Mouse (Mus musculus): ENCODE data around the gene Ptov1. TPM values are rescaled to one million over a fixed set of nuclear protein-coding genes. Genes with fewer than 3 reads are reported as not detected.
A peak's percentile ranks its signal among the peaks of the same experiment; 100 is the strongest.

The Ptov1 gene
- total and polyA plus RNA-seq, 3 experiments: 46.4 to 168 TPM; not detected in 1

GRCm38 (mm10) chr7:44849416-44850111, 20.0 kb downstream of the Ptov1 start:
- H3K79me2 ChIP-seq (ENCODE audit: control insufficient read depth, insufficient read depth, low read length, poor library complexity): peaks cover 28% of the 10 kb centered on the region
- H3K27ac ChIP-seq (ENCODE audit: control insufficient read depth, low read depth, low read length): peak overlapping the region; percentile 93
- peak overlapping the region; percentile 61 to 96 for H3K4me3 ChIP-seq (ENCODE audit: control insufficient read depth in 1 of 2, insufficient read depth in 1 of 2, low read depth in 2 of 2, low read length in 2 of 2)
- H3K4me1 ChIP-seq (ENCODE audit: control insufficient read depth in 1 of 2, insufficient read depth in 2 of 2, low read length in 2 of 2): peaks cover 0 to 13% of the 10 kb centered on the region in 2 experiments; a peak in 2 of 4 replicates
- H3K36me3 ChIP-seq (ENCODE audit: control insufficient read depth in 1 of 2, insufficient read depth in 2 of 2, low read length in 2 of 2): peaks cover 0 to 5% of the 10 kb centered on the region in 2 experiments; a peak in 1 of 4 replicates
- H3K9ac ChIP-seq (ENCODE audit: control insufficient read depth, low read depth, low read length, poor library complexity, severe bottlenecking): peak overlapping the region; percentile 96
- peak; percentile 96 for DNase-seq (ENCODE audit: low read depth, low spot score)
- H3K27me3 ChIP-seq (ENCODE audit: control insufficient read depth in 1 of 2, insufficient read depth in 2 of 2, low read length in 2 of 2): no peaks in the 10 kb centered on the region
- no peaks in the 10 kb centered on the region for H3K9me3 ChIP-seq (replicated peaks; ENCODE audit: insufficient read depth, low read length)
- TF ChIP-seq NRF1 (IDR thresholded peaks at IDR 0.05; ENCODE audit: insufficient read depth, low read depth, low read length, poor library complexity, severe bottlenecking): peak; percentile 62
- TF ChIP-seq CHD1 (IDR thresholded peaks at IDR 0.05; ENCODE audit: low read depth, low read length): no peak; the same call in 1 of the 2 replicates
- TF ChIP-seq POLR2A (IDR thresholded peaks at IDR 0.05; ENCODE audit: control insufficient read depth in 1 of 2, insufficient read depth in 1 of 2, low read depth in 1 of 2, low read length in 2 of 2, poor library complexity in 1 of 2): peak; percentile 45 to 56
- peak; percentile 94 for TF ChIP-seq MXI1 (IDR thresholded peaks at IDR 0.05; ENCODE audit: low read depth, low read length)
- TF ChIP-seq USF2 (IDR thresholded peaks at IDR 0.05; ENCODE audit: borderline replicate concordance in 1 of 2, insufficient read depth in 1 of 2, low read depth in 1 of 2, low read length in 2 of 2): no peak
- peak; percentile 13 for TF ChIP-seq NELFE (IDR thresholded peaks at IDR 0.05; ENCODE audit: low read depth, low read length)
- peak; percentile 78 for TF ChIP-seq KAT2A (conservative IDR thresholded peaks at IDR 0.05; ENCODE audit: low read depth, low read length)
- TF ChIP-seq BHLHE40 (IDR thresholded peaks at IDR 0.05; ENCODE audit: borderline replicate concordance, low read depth, low read length): peak; percentile 79
- TF ChIP-seq MYB (IDR thresholded peaks at IDR 0.05; ENCODE audit: low read depth, low read length): no peak; the same call in 1 of the 2 replicates
- no peak for TF ChIP-seq EP300 (IDR thresholded peaks at IDR 0.05; ENCODE audit: low read depth in 1 of 2, low read length in 2 of 2)
- TF ChIP-seq ELF1 (IDR thresholded peaks at IDR 0.05; ENCODE audit: low read depth, low read length): no peak
- peak; percentile 33; the same call in 1 of the 2 replicates for TF ChIP-seq TCF12 (IDR thresholded peaks at IDR 0.05; ENCODE audit: low read depth, low read length)
- TF ChIP-seq ZMIZ1 (IDR thresholded peaks at IDR 0.05; ENCODE audit: low read depth, low read length): peak; percentile 61; the same call in 1 of the 2 replicates
- TF ChIP-seq USF1 (IDR thresholded peaks at IDR 0.05; ENCODE audit: low read depth, low read length): peak; percentile 79
- TF ChIP-seq SIN3A (IDR thresholded peaks at IDR 0.05; ENCODE audit: low read length): peak; percentile 85; the same call in 1 of the 2 replicates
- TF ChIP-seq TAL1 (IDR thresholded peaks at IDR 0.05; ENCODE audit: low read length): no peak
- no peak for TF ChIP-seq GATA1 (IDR thresholded peaks at IDR 0.05; ENCODE audit: low read depth, low read length)
- peak; percentile 32 for TF ChIP-seq TBP (IDR thresholded peaks at IDR 0.05; ENCODE audit: low read depth, low read length)
- TF ChIP-seq MEF2A (IDR thresholded peaks at IDR 0.05; ENCODE audit: extremely low read depth, insufficient replicate concordance, low read depth, low read length, poor library complexity, severe bottlenecking): no peak; the same call in 1 of the 2 replicates
- no peak for TF ChIP-seq POLR2AphosphoS5 (IDR thresholded peaks at IDR 0.05; ENCODE audit: borderline replicate concordance, low read depth, low read length)
- no peak for TF ChIP-seq SMC3 (IDR thresholded peaks at IDR 0.05; ENCODE audit: low read depth, low read length)
- TF ChIP-seq ZC3H11A (IDR thresholded peaks at IDR 0.05; ENCODE audit: low read depth, low read length): no peak
- no peak for TF ChIP-seq JUND (IDR thresholded peaks at IDR 0.05; ENCODE audit: low read depth, low read length)
- TF ChIP-seq GABPA (IDR thresholded peaks at IDR 0.05; ENCODE audit: low read depth, low read length): no peak; the same call in 1 of the 2 replicates
- TF ChIP-seq UBTF (IDR thresholded peaks at IDR 0.05; ENCODE audit: borderline replicate concordance, insufficient read depth, low read depth, low read length): no peak
- TF ChIP-seq RCOR1 (IDR thresholded peaks at IDR 0.05; ENCODE audit: low read depth, low read length): peak; percentile 85
- TF ChIP-seq POLR2AphosphoS2 (IDR thresholded peaks at IDR 0.05; ENCODE audit: low read length): no peak
- peak; percentile 88 for TF ChIP-seq MAX (IDR thresholded peaks at IDR 0.05; ENCODE audit: low read length)
- no peak for TF ChIP-seq E2F4 (IDR thresholded peaks at IDR 0.05; ENCODE audit: borderline replicate concordance, low read depth, low read length)
- peak; percentile 14; the same call in 1 of the 2 replicates for TF ChIP-seq CHD2 (IDR thresholded peaks at IDR 0.05; ENCODE audit: low read length)
- TF ChIP-seq CTCF (IDR thresholded peaks at IDR 0.05 in 2 of 3, conservative IDR thresholded peaks at IDR 0.05 in 1 of 3; ENCODE audit: control insufficient read depth in 1 of 3, insufficient read depth in 1 of 3, low read depth in 2 of 3, low read length in 3 of 3, poor library complexity in 1 of 3, severe bottlenecking in 1 of 3): no peak
- TF ChIP-seq MYC (IDR thresholded peaks at IDR 0.05; ENCODE audit: low read depth, low read length): peak; percentile 89
- no peak for TF ChIP-seq MAFK (IDR thresholded peaks at IDR 0.05; ENCODE audit: borderline replicate concordance, low read depth, low read length)
- peak; percentile 88 for TF ChIP-seq HCFC1 (IDR thresholded peaks at IDR 0.05; ENCODE audit: low read depth, low read length)
- peak; percentile 59 for TF ChIP-seq ETS1 (IDR thresholded peaks at IDR 0.05; ENCODE audit: low read depth, low read length)
- no peak for TF ChIP-seq RAD21 (IDR thresholded peaks at IDR 0.05; ENCODE audit: low read depth, low read length)
